Mouse (Mus musculus): ENCODE measurements around the gene Socs2.

GRCm38 (mm10) chr10:95462231-95462630 is 45.3 kb upstream of the Socs2 start:
- no peak for TF ChIP-seq POLR2A (IDR thresholded peaks at IDR 0.05; ENCODE audit: borderline replicate concordance, insufficient read depth, low read length)
- TF ChIP-seq CTCF (IDR thresholded peaks at IDR 0.05; ENCODE audit: borderline replicate concordance, insufficient read depth, low read depth, low read length): no peak
